Mouse (Mus musculus): ENCODE measurements at regions not wholly inside any gene's neighbourhood (a gene's known extent, or its start where the extent isn't known, plus 50 kb on each side); places are given as distances from the start of the nearest gene placed in this dataset.

DNA sequence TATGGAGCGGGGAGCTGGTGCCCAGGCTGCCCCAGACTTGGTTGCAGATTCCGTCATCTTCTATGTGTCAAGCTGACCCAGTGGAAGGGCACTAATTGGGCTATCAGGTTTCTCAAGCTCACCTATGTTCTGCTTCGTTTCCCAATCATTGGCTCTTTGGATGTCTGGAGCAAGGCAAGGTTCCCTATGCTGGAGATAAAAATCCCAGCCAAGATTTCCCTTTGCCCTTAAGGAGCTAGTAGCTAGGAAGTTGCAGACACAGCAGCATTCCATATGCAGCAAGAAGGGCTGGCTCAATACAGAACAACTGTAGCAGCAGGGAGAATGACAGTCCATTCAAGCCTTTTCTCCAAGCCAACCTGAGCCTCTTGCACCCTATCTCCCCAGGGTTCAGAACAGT, 159.2 kb upstream of the Zfp706 start:
- DNase-seq (ENCODE audit: low spot score): no peak

DNA sequence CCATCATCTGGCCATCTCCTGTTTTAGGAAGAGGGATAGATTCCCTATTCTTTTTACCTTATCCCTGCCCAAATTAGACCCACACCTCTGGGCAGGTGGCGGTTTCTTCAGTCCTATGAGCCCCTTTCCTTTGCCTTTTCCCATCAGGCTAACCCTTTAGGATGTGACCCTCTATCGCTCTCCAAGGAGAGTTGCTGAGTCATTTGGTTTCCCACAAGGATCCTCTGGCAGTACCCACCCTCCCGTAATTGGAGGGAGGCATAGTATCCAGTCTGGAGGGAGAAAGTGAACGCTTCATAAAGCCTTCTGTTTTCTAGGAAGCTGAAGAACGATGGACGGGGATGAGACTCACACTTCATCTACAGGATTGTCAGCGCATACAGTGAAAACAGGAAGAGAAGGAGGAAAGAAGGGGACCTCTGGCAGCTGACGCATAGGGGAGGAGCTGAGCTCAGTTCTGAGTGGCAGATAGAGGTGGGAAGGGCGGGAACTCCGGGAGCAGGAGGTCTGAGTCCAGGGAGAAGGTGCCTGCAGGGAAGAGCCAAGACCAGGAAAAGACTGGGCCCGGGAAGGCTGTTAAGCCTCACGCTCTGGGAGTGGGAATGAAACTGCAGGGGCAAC, 158.4 kb upstream of the Zfp706 start:
- no peak for DNase-seq (ENCODE audit: low spot score)

GRCm38 (mm10) chr15:37165216-37165615, 157.6 kb upstream of the Zfp706 start:
- DNase-seq (ENCODE audit: low spot score): no peak

GRCm38 (mm10) chr15:37164191-37165135, 156.9 kb upstream of the Zfp706 start:
- no peak for DNase-seq (ENCODE audit: low spot score)

GRCm38 (mm10) chr15:37159956-37160355, 152.4 kb upstream of the Zfp706 start:
- DNase-seq (ENCODE audit: low spot score): no peak

GRCm38 (mm10) chr15:37159349-37159748, 151.8 kb upstream of the Zfp706 start:
- DNase-seq (ENCODE audit: low spot score): no peak

- DNase-seq (ENCODE audit: low spot score): no peak
These were observed 149.8 kb upstream of the Zfp706 start for GRCm38 (mm10) chr15:37157386-37157785.

DNA sequence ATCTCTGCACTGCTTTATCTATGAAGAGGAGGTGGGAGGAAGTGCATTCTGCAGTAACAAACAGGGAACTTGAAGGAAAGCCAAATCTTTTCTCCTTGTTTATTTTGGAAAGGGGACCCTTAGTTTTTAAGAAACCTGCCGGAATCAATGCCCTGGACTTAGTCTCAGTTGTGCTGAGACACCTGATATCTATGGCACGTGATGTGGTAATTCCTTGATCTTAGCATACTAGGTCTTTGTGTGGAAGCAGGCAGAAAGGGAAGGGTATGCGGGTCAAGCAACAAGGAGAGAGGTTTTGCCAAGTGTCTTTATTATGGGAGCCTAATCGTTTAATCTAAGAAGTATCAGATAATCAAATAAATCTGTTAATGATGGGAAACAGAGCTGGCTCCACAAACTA, 147.4 kb upstream of the Zfp706 start:
- no peak for DNase-seq (ENCODE audit: low spot score)

DNA sequence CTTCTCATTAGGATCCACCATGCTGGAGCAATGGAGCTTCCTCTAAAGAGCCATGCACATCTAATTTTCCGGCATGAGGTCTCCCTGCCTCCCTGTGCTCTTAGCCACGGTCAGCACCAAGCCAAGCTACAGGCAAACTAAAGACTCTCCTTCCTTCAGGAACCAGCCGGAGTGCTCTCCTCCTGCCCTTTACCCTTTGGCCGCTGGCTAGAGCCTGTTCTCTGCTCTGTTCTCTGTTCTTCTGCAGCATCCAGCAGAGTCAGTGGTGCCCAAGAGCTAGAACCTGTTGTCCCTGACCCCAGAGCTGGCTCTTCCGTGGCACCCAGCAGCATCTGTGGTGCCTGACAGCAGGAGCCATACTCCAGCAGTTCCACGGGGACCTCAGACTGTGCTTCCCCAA, 145.6 kb upstream of the Zfp706 start:
- DNase-seq (ENCODE audit: low spot score): no peak

DNA sequence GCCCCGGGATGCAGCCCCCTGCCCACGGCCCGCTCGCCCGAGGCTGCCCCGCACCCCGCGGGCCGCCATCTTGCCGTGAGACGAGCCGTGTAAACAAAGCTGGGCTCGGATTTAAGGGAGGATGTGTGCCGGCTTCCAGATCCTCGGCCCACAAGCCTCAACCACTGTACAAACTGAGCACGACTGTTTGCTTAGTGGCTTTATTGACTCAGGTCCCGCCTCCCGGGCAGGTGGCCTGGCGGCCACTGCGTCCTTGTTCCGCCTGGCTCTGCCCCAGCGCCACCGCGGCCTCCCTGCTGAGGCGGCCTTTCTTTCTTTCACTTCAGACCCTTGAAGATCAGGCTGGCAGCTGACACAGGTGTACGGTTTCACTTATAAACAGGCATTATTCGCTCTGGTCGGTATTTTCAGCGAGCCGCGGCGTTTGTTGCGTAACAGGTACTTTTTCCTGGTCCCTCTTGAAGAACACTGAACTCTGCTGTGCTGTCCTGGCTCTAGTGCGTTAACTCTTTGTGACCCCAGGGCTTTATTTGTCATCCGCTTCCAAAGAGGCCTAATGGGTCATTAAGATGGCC, 128.1 kb upstream of the Zfp706 start:
- DNase-seq (ENCODE audit: low spot score): peak; percentile 20

DNA sequence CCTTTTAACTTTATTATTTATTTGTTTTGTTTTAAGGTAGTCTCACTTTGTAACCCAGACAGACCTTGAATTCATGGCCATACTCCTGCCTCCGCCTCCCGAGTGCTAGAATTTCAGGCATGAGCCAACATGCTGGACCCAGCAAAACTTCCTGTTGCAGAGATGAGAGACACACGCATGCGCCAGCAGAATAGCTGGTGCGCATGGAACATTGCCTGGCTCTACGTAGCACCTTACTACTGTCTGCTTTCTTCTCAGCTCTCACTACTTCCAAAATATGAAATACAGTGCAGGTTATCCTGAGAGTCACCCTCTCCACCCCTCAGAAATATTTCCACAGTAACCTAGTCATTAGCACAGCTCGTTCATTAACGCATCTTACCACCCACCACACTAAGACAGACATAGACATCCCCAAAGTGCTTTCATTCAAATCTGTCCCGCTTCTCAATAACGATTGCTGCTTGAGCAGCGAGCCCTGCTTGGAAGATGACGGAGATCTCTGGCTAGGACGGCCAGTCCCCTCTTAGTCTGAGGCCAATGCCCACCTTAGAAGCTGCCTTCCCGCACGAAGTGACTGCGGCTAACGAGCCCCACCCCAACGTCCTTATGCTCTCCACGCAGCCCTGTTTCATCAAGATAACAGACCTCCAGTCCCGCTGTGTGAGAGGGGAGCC, 127.5 kb upstream of the Zfp706 start:
- peak; percentile 17 for DNase-seq (ENCODE audit: low spot score)

GRCm38 (mm10) chr15:37134386-37134785, 126.8 kb upstream of the Zfp706 start:
- DNase-seq (ENCODE audit: low spot score): no peak

GRCm38 (mm10) chr15:37133916-37134315, 126.3 kb upstream of the Zfp706 start:
- DNase-seq (ENCODE audit: low spot score): no peak

DNA sequence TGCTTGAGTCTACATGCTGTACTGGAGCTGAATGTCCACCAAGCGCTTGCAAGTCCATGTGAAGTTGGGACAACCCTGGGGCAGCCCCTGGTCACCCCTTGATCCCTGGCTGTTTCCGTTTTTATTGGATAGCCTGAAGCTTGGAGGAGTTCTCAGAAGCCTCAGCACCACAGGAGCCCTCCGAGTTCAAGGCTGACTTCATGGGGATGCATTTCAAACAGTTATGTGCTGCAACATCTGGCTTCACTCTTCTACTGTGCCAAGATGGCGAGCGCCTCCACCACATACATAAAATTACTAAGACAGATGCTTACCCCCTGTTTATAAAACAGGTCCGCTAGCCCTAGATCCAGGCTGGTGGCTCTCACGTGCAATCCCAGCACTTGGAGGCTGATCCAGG, 120.1 kb upstream of the Zfp706 start:
- no peak for DNase-seq (ENCODE audit: low spot score)

- no peak for DNase-seq (ENCODE audit: low spot score)
These were observed 119.6 kb upstream of the Zfp706 start for GRCm38 (mm10) chr15:37127170-37127569.

GRCm38 (mm10) chr15:37125823-37126222, 118.2 kb upstream of the Zfp706 start:
- DNase-seq (ENCODE audit: low spot score): no peak

- no peak for DNase-seq (ENCODE audit: low spot score)
These were observed 117.4 kb upstream of the Zfp706 start for GRCm38 (mm10) chr15:37124951-37125350.

- DNase-seq (ENCODE audit: low spot score): no peak
These were observed 116.7 kb upstream of the Zfp706 start for GRCm38 (mm10) chr15:37124299-37124698.

- peak; percentile 32 for DNase-seq (ENCODE audit: low spot score)
These were observed 112.8 kb upstream of the Zfp706 start for GRCm38 (mm10) chr15:37120381-37120780.

- DNase-seq (ENCODE audit: low spot score): no peak
These were observed 106.5 kb upstream of the Zfp706 start for GRCm38 (mm10) chr15:37114119-37114518.

DNA sequence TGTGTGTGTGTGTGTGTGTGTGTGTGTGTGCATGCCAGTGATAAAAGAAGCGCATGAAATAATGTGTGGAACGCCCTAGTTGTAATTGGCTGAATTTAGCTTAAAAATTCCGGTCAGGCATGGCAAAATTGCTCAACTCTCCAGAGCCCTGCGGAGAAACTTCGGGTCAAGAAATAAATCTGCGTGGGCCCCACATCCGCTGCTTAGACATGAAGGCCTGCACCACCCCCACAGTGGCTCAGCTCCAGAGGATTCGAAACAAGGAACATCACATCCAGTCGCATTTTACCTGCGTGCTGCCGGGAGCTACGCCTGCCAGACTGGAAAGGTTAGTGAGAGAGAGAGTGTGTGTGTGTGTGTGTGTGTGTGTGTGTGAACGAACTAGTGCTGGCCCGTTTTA, 102.9 kb upstream of the Zfp706 start:
- DNase-seq (ENCODE audit: low spot score): no peak

- DNase-seq (ENCODE audit: low spot score): no peak
These were observed 94.5 kb upstream of the Zfp706 start for GRCm38 (mm10) chr15:37102035-37102555.
